Mouse (Mus musculus) adrenal gland, postnatal 0 days (tissue): ENCODE data around the gene Madd. TPM values are rescaled to one million over a fixed set of nuclear protein-coding genes. Genes with fewer than 3 reads are reported as not detected.

Experiments used
- polyA plus RNA-seq: library from polyadenylated mRNA; unstranded; fragments of >200 nt; fragmentation: Nextera tagmentation; extraction: Ambion mirVana; gene quantifications from 2 replicates; pipeline ENCODE4 v1.2.1, GENCODE M21; 2015

Madd gene
- 8.3 and 9.3 TPM in 2 replicates for polyA plus RNA-seq

GRCm38 (mm10) chr2:91183711-91184405 lies at the start of gene Madd:
Gene Madd, minus strand, starts transcription at chr2:91183837.

GRCm38 (mm10) chr2:91202222-91202971 lies 18.8 kb upstream of the Madd start, which contains the start of the genes Nr1h3 and Acp2:
Gene Nr1h3, minus strand, starts transcription at chr2:91202834.
Gene Acp2, plus strand, starts transcription at chr2:91202885.

GRCm38 (mm10) chr2:91117585-91118275 lies 65.9 kb downstream of the Madd start, which contains the start of gene Mybpc3:
Gene Mybpc3, plus strand, starts transcription at chr2:91118144.

Other genes with a start within 250 kb of the Madd start
- 25.1 and 36.9 TPM in 2 replicates for gene Celf1, start 243.5 kb downstream of the Madd start, polyA plus RNA-seq
- 2.7 and 3.5 TPM in 2 replicates for gene Rapsn, start 148.2 kb downstream of the Madd start, polyA plus RNA-seq
- gene Psmc3, start 129.8 kb downstream of the Madd start, polyA plus RNA-seq = 219 and 226 TPM in 2 replicates
- 26.0 and 29.1 TPM in 2 replicates for gene Slc39a13, start 113.4 kb downstream of the Madd start, polyA plus RNA-seq
- 10.3 and 10.7 TPM in 2 replicates for gene Spi1, start 101.4 kb downstream of the Madd start, polyA plus RNA-seq
- 0.06 and 0.41 TPM in 2 replicates for gene Mybpc3, start 65.7 kb downstream of the Madd start, polyA plus RNA-seq
- 6.4 and 7.9 TPM in 2 replicates for gene Nr1h3, start 19.0 kb upstream of the Madd start, polyA plus RNA-seq
- gene Acp2, start 19.0 kb upstream of the Madd start, polyA plus RNA-seq = 20.9 and 26.2 TPM in 2 replicates
- gene Ddb2, start 53.1 kb upstream of the Madd start, polyA plus RNA-seq = 10.0 and 13.9 TPM in 2 replicates
- 30.9 and 62.2 TPM in 2 replicates for gene Pacsin3, start 72.1 kb upstream of the Madd start, polyA plus RNA-seq
- 56.4 and 79.6 TPM in 2 replicates for gene Arfgap2, start 81.1 kb upstream of the Madd start, polyA plus RNA-seq